Mouse (Mus musculus): Measurements from ENCODE around the gene Zfp668.
"Not testable (repeated sequence)": the region's sequence is repeated elsewhere in the genome, so short reads cannot be mapped to it uniquely, and the experiment has no call there.

The Zfp668 gene

DNA sequence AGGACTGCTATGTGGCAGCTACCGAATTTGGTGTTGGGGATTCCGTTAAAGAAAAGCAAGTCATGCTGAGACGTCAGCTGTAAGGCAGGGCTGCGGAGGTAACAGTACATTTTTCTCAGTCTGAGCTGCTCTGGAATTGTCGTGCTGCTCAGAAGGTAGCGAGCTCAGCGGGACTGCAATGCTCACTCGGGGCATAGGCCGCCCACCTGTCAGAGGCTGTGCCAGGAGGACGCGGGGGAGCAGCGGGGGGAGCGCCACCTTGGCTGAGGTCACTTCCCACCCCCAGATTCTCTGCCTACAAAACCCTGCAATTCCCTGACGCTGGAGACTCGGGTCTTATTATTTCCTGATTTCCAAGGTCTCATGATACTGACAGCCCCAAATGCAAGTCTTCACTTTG lies 35.7 kb downstream of the Zfp668 start:
- DNase-seq, result peak; percentile 33

DNA sequence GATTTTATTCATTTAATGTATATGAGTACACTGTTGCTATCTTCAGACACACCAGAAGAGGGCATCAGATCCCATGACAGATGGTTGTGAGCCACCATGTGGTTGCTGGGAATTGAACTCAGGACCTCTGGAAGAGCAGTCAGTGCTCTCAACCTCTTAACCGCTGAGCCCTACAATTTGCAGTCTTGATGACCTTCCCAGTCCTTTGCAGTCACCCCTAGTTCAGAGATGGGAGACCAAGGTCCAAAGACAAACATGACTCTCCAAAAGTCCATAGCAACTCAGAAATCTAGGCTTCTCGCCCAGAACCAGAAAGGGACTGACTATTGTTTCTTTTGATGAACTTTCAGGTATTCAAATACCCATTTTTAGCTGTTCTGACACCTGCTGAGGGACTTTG lies 36.6 kb downstream of the Zfp668 start:
- DNase-seq, result not testable (repeated sequence)

DNA sequence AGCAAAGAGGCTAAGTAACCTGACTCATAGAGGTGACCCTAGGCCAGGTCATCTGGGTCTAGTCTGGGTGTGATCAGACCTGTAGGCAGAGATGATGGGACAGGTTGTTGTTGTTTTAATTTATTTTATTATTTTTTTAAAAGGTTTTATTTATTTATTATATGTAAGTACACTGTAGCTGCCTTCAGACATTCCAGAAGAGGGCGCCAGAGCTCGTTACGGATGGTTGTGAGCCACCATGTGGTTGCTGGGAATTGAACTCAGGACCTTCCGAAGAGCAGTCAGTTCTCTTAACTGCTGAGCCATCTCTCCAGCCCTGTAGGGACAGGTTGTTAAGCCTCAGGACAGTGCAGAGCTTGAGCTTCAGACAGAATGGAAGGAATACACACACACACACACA lies 38.8 kb downstream of the Zfp668 start:
- not testable (repeated sequence) for DNase-seq

DNA sequence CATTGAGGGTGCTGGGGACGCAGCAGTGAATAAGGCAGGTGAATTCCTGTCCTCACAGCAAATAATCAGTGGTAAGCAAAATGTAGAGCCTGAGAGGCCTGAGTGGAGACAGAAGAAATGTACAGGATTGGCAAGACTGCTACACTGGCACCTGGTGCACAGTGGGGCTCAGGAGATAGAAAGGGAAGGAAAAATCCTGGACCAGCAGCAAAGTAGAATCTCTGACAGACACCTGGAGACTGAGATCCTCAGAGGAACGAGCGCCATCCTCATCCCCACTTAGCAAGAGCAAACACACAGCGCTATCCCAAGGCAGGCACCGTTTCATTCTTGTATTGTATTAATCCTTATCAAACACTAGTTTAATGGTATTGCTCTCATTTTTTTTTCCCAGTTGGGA lies 39.2 kb downstream of the Zfp668 start:
- DNase-seq, result no peak

- no peak for DNase-seq
These were observed 41.1 kb downstream of the Zfp668 start for GRCm38 (mm10) chr7:127835550-127835949.

- DNase-seq, result no peak
These were observed 52.3 kb downstream of the Zfp668 start, which contains the start of the genes Stx4a and Stx1b for GRCm38 (mm10) chr7:127824176-127824871. Gene Stx4a, plus strand, starts transcription at chr7:127824294. Gene Stx1b, minus strand, starts transcription at chr7:127824549.

- DNase-seq, result no peak
These were observed 53.1 kb downstream of the Zfp668 start for GRCm38 (mm10) chr7:127823236-127824171.

DNA sequence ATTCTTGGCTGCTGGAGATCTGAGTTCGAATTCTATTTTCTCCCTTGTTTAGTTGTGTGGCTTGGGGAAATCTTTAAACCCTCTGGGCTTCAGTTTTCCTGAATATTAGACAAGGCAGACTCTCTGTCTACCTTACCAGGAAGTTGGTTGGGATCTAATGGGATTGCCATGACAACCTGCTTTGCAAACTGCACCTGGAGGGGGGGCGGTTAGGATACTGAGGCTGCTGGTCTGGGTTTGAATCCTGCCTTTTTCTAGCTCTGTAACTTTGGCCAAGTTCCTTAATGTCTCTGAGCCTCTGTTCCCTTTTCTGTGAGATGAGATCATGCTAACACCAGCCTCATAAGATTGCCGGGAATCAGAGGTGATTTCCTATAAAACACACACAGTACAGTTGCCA lies 54.1 kb downstream of the Zfp668 start:
- no peak for DNase-seq

DNA sequence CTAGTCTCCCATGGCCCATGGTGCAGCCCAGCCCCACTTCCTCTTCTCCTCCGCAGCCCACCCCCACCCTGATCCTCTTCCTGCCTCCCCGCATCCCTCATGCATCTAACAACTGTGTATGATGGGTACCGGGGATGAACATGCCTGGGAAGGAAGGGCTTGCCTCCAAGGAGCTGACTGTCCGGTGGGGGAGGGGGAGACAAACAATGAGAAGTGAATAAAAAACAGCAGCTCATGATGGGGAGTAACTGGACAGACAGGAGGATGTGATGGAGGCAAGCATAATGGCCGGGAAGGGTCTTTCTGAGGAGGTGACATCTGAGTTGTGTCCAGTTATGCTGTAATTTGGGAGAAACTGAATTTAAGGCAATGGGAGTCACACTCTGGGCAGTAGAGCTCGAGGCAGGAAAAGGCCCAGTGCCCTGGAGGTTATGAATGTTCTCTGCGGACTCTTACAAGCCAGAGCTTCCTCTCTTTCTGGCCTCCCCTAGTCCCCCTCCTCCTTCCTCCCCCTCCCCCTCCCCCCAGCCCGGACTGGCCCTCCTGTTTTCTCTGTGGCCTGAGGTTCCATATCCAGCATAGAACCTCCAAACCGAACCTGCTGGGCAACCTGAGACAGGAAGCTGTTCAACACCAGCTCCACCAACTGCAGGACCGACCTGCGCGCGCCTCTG lies 55.7 kb downstream of the Zfp668 start:
- no peak for DNase-seq

DNA sequence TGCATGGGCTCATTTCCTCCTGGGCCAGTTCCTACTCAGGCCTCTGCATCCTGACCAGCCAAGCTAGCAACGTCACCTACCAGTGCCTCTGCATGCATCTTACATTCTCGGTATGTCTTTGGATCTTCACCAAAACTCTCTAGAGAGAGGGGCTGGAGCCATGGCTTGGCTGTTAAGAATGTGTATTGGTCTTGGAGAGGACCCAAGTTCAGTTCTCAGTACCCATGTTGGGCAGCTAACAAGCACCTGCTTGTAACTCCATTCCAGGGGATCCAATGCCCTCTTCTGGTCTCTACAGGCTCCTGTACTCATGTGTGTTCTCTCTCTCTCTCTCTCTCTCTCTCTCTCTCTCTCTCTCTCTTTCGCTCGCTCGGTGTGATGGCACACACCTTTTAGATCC lies 58.9 kb downstream of the Zfp668 start:
- no peak for DNase-seq

GRCm38 (mm10) chr7:127817053-127817452 lies 59.6 kb downstream of the Zfp668 start:
- no peak for DNase-seq

DNA sequence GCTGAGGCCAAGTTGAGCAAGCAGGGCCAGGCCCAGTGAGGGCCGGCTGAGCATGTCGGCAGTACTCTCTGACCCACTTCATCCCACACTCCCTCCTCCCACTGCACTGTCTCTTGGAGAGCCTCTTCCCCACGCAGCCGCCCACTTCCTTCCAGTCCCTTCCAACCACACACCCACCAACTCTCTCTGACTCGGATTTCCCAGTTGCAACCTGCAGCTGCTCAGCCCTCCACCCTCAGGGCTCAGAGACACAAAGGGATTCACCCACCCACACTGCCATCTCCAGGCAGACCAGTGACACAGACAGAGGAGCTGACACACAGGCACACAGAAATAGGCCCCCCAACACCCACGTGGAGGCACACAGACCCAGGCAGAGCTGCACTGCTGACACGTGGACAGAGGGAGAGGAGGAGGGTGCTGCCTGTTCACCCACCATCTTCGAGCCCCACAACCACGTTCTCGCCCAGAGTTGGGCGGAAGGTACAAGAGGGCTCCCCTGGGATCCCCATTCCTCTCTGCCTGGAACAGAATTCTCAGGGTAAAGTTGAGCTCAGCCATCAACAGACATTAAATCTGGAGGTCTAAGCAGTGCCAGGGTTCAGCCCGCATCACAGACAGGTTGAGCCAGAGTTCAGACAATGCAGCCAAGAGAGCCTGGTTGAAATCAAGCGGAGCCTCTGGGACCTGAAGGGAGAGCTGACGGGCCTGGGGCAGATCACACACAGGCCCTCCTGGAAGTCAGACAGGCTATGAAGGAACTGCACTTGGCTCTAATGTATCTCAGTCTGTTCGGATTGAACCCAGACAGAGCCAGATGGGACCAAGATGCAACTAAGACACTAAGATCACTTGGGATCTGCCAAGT lies 60.4 kb downstream of the Zfp668 start:
- DNase-seq, result peak; percentile 56

- no peak for DNase-seq
These were observed 61.4 kb downstream of the Zfp668 start for GRCm38 (mm10) chr7:127815116-127815665.

GRCm38 (mm10) chr7:127814241-127814921 lies 62.2 kb downstream of the Zfp668 start:
- peak; percentile 48 for DNase-seq

DNA sequence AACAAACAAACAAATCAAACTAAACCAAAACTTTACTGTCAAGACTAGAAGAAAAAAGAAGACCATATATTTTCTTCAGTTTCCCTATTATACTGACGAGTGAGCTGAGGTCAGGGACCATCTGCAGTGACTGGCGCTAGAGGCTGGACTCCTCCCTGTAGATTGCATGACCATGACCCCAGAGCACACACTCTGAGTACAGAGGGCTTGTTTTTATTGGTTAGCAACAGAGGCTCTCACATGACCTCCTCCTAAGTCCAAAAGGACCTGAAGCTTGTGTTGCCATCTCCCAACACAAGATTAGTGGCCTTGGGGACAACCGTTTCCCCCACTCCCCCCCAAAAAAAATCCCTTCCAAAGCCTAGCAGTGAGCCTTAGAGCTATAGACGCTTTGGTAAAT lies 62.8 kb downstream of the Zfp668 start:
- DNase-seq, result no peak

All from lung, postnatal 14 days (tissue).